Mouse (Mus musculus): ENCODE results near the gene Adamts4.
"Not testable (repeated sequence)": the region's sequence is repeated elsewhere in the genome, so short reads cannot be mapped to it uniquely, and the experiment has no call there.

The Adamts4 gene

GRCm38 (mm10) chr1:171230215-171230614 lies 20.0 kb upstream of the Adamts4 start:
- no peak for DNase-seq (ENCODE audit: low spot score in 2 of 2)

GRCm38 (mm10) chr1:171231844-171232243 lies 18.4 kb upstream of the Adamts4 start:
- DNase-seq (ENCODE audit: low spot score in 2 of 2) = no peak

- no peak for DNase-seq (ENCODE audit: low spot score in 2 of 2)
Observed at GRCm38 (mm10) chr1:171232348-171232747, 17.9 kb upstream of the Adamts4 start.

DNA sequence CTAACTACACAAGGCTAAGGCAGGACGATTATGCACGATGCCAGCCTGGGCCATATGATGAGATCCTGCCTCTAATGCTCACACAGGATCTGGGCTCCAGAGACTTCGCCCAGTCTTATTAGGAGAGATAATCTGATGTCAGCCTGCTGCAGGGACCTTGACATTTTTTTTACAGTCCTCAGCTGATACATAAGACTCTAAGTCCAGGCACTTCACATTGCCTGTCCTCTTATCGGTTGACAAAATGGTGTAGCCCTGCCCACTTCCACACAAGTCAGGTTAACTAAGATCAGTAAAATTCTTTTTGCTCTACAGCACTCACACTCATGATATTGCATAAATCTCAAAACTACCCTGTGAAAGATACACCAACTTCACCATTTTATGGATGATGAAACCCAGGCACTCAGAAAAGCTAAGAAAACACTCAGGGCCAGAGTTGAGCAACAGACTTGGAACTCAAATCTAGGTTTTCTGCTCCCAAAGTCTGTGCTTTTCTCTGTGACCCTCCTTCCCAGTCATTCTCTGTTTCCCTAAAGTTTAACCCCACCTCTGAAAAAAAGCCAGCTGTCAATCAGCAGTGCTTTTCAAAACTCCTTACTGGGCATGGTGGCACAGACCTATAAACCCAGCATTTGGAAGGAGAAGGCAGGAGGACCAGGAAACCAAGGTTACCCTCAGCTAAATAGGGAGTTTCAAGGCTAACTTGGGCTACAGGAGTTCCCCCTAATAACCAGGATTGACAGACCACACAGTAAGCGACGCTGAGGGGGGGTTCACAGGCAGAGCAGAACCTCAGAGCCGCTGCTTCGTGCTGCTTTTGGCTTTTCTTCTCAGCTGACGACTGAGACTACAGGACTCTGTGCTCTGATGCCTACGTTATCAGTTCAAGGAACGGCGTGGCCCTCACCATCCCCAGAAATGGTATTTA lies 17.2 kb upstream of the Adamts4 start:
- DNase-seq (ENCODE audit: low spot score in 2 of 2) = no peak

DNA sequence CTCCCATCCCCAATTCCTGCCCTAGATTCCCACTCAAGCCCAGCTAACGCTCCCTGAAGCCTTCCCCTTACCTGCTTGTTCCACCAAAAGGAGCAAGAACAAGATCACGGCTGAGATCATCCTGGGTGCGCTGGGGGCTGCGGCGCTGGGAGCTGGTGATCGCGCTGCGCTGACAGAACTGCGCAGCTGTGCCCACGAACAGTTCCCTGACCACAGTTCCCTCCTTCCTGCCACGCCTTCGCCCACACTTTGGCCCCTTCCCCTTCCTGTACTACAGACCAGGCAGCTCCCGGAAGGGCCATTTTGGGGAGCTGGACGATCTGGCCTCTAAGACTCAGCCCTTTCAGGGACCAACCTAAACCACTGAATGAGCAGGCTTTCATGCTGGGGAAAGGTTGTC lies 16.1 kb upstream of the Adamts4 start, which contains the start of gene Fcer1g:
TSS of gene Fcer1g (minus strand) at position 240 of the 400 bp plus-strand sequence.
- no peak for DNase-seq (ENCODE audit: low spot score in 2 of 2)

- DNase-seq (ENCODE audit: low spot score in 2 of 2) = no peak
Observed at GRCm38 (mm10) chr1:171234538-171234937, 15.7 kb upstream of the Adamts4 start.

DNA sequence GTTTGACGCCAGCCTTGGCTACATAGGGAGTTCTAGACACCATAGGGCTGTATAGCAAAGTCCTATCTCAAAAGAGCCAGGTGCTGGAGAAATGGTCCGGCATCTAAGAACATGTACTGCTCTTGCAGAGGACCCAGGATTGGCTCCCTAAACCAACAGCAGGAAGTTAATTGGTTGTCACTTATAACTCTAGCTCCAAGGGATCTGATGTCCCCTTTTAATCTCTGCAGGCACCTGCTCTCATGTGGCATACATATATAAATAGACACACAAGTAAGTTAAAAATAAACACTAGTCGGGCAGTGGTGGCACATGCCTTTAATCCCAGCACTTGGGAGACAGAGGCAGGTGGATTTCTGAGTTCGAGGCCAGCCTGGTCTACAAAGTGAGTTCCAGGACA lies 14.4 kb upstream of the Adamts4 start:
- no peak for DNase-seq (ENCODE audit: low spot score in 2 of 2)

GRCm38 (mm10) chr1:171237438-171237837 lies 12.8 kb upstream of the Adamts4 start:
- no peak for DNase-seq (ENCODE audit: low spot score in 2 of 2)

DNA sequence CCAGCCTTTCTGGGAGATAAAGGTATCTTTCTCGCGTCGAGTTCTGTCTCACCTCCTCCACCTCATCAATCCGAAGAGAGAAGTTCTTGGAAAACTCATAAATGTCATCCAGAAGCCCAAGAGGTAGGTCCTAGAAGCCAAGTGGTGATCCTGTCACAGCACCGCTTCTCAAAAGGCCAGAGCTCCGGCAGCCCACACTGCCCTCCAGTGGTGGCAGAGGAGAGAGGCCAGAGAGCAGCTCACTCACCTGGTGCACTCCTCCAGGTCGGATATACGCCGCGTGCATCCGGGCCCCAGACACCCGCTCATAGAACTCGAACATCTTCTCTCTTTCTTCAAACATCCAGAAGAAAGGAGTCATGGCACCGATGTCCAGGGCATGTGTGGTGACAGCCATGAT lies 11.8 kb upstream of the Adamts4 start:
- peak; percentile 41 to 51 for DNase-seq (ENCODE audit: low spot score in 2 of 2)

- no peak for DNase-seq (ENCODE audit: low spot score in 2 of 2)
Observed at GRCm38 (mm10) chr1:171239992-171240744, 10.1 kb upstream of the Adamts4 start.

- DNase-seq (ENCODE audit: low spot score in 2 of 2) = no peak
Observed at GRCm38 (mm10) chr1:171240911-171241310, 9.3 kb upstream of the Adamts4 start.

DNA sequence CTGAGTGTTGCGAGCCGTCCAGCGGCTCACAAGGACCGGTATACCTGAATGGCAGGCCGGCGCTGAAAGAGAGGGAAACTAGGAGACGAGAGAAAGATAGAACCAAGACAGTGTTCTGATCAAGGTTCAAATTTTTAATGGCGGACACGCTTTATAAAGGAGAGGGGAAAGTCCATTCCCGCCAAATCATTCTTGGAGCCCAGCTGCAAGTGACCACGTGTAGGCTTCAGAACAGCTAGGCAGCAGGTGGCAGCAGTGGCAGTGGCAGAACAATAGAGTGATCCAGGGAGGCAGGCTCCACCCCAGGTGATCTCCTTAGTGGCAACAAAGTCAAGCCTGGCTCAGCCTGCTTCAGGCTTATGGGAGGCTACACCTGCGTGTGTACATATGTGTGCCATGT lies 8.3 kb upstream of the Adamts4 start:
- not testable (repeated sequence) for DNase-seq (ENCODE audit: low spot score in 2 of 2)

GRCm38 (mm10) chr1:171245353-171245752 lies 4.9 kb upstream of the Adamts4 start:
- no peak for DNase-seq (ENCODE audit: low spot score in 2 of 2)

DNA sequence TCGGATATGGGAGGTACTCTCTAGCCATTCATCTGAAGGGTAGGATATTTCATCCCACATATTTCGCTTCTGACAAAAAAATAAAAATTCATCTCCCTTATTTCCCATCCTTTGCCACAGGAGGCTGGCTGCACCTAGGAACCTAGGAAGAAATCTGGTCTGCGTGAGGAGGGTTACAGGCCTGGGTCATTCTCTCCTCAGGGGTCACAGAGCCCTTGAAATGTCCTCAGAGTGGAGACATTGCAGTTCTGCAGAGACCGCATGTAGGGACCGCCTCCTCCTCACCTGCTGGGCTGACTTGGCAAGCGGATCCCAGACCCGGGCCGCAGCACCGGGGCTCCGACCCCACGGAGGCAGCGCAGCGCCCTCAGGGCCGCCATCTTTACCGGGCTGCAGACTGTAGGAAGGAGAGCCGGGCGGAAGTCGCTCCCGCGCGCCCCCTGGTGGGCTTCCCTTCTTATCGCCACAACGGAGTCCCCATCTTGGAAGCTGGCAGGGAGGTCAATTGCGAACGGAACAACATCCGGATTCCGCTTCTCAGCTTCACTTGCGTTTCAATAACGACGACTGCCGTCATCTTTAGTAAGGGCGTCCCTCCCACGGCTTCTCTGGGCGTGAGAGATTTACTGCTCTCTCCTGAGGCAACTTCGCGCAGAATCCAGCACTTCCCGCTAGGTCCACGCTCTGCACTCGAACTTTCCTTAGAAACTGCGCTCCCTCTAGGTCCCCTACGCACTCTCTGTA lies 3.3 kb upstream of the Adamts4 start:
- DNase-seq (ENCODE audit: low spot score in 2 of 2) = peak; percentile 97 to 98

DNA sequence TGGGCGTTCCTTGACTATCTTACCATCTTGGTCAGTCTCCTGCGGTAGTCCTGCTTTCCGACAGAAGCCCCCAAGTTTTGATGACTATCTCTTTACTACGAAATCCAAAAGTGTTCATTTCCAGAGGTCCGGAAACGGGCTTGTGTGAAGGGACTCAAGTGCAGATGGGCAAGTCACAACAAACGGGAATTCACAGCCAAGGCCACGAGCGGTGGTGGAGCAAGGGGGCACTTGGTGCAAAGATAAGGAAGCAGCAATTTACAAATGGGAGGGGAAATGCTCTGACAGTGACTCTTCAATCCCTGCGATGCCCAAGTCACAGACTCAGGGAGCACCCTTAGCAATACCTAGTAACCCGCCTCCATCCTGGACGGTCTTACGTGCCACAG lies 2.8 kb upstream of the Adamts4 start:
- DNase-seq (ENCODE audit: low spot score in 2 of 2) = no peak

GRCm38 (mm10) chr1:171247916-171248315 lies 2.3 kb upstream of the Adamts4 start:
- no peak for DNase-seq (ENCODE audit: low spot score in 2 of 2)

GRCm38 (mm10) chr1:171248386-171249226 lies 1.6 kb upstream of the Adamts4 start:
- DNase-seq (ENCODE audit: low spot score in 2 of 2) = no peak

DNA sequence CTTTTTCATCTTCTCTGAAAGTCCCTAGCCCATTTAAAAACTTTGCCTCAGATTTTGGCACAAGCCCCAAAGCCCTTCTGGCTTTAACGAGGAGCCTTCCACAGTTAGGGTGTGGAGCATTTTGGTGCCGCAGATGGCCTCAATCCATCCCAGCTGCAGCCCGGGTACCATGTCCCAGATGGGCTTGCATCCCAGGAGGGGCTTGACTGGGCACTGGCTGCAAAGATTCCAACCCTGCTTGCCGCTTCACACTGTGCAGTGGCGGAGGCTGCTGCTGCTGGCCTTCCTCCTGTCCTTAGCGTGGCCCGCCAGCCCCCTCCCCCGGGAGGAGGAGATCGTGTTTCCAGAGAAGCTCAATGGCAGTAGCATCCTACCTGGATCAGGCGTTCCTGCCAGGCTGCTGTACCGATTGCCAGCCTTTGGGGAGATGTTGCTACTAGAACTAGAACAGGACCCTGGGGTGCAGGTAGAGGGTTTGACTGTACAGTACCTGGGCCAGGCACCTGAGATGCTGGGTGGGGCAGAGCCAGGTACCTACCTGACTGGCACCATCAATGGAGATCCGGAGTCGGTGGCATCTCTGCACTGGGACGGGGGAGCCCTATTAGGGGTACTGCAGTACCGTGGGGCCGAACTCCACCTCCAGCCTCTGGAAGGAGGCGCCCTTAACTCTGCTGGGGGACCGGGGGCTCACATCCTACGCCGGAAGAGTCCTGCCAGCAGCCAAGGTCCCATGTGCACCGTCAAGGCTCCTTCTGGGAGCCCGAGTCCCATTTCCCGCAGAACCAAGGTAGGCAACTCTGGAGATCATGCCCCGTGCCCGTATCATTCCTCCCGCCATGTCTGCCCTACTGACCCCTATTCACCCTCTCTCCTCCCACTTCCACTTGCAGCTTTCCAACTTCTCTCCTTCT lies 716 bp downstream of the Adamts4 start, which contains the start of gene Ndufs2:
TSS of gene Ndufs2 (minus strand) at position 709 of the 914 bp plus-strand sequence.
- no peak for DNase-seq (ENCODE audit: low spot score in 2 of 2)

DNA sequence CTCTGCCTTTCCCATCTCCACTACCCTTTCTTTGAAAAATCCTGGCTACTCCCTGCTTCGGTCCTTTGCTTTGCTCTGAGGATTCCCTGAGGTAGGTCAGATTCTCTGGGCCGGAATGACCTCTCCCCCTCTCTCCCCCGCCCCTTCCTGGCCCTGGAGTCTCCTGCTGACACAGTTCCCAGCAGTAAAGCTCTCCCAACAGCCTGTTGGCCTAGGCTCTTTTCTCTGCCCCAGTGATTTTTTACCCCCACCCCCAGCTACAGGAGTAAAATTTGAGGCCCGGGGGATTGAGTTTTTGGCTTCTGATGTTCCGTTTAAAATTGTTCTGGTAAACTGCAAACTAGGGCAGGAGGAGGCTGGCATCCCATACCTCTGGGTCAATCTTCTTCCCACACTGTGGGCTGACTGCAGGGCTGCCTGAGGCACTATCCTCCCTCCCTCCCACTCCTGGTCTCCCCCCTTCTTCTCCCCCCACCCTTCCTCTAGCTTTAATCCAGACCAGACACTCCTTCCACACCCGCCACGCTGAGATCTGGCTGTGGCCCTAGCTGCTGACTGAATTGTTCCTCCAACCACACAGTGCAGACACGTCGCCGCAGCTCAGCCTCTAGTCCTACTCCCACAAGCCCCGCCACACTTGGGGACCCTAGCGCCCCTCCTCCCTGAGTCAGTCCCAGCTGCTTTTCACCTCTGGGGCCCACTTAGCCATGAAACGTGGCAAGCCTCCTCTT lies 1.5 kb downstream of the Adamts4 start:
- DNase-seq (ENCODE audit: low spot score in 2 of 2) = no peak

Data from right cerebral cortex, adult 2 months (tissue).